Mouse (Mus musculus): ENCODE measurements around the gene Gp5.
A peak's percentile ranks its signal among the peaks of the same experiment; 100 is the strongest.

The Gp5 gene

GRCm38 (mm10) chr16:30278406-30278805, 32.2 kb downstream of the Gp5 start:
- no peak for DNase-seq

DNA sequence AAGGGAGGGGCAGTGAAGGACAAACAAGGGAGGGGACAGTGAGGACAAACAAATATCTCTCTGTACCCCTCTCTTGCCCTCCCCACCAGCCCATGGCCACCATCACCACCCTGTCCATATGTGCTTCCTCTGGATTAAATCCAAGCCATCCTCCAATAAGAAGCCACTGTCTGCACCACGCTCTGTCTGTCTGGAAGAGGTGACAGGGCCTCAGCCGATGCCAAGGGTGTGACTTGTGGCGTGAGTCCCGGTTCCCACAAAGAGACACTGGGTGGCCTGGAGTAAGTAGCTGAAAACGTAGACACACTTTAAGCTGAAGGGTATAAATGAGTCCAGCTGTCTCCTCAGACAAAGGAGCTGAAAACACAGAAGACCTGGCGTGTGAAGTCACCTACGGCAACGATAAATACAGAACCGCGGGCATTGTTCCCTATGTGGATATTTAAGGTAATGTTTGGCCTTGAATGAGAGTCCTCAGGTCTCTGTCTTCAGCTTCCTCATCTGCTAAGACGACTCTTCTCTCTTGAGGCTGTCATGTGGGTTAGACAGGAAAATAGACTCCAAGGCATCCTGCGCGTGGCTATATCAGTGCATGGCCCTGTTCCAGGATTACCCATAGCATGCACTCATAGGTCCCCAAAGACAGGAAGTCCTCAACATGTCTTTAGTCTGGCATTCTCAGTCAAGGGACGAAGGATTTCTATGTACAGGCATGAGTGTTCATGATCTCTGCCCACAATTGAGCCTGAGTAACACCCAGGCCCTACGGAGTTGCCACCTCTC, 34.8 kb downstream of the Gp5 start:
- no peak for DNase-seq

DNA sequence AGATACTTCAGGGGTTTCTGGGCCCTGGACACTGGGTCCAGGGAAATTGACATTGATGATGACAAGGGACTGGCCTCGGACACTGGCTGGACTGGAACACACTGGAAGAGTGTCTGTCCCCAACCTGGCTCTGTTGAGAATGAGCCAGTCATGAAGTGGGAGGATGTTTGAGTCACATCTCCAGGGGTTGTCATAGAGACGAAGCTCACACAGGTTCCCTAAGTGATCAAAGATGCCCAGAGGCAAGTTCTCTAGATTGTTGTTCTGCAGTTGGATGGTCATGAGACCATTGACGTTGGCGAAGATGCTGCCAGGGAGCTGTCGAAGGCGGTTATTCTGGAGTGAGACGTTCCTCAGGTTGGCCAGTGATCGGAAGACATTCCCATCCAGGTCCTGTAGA, 37.5 kb downstream of the Gp5 start:
- no peak for DNase-seq

DNA sequence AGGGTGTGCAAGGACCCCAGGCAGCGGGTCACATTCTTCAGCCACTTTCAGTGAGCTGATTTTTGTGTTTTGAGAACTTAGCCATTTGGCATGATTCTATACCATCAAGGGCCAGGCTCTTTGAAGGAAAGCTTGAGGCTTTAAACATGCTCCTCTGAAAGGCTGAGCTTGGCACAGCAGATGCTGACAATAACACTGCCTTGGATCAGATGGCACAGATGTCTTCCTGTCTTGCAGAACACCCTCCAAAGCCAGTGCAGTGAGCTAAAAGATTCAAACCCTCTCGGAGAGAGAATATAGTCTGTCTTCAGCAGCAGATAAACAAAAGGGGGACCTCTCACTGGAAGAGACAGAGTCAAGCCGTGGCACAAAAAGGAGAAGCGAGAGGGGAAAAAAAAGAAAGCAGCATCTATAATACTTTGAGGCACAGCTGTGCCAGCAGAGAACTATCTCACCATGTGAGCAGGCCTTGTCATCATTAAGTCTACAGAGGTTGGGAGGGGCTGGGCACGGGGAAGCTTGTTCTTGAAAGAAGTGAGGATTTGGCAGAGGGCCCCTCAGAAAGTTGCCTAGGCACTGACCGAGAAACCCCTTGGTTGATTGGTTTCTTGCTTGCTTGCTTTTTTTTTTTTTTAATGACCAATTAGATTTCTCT, 38.5 kb downstream of the Gp5 start:
- no peak for DNase-seq

DNA sequence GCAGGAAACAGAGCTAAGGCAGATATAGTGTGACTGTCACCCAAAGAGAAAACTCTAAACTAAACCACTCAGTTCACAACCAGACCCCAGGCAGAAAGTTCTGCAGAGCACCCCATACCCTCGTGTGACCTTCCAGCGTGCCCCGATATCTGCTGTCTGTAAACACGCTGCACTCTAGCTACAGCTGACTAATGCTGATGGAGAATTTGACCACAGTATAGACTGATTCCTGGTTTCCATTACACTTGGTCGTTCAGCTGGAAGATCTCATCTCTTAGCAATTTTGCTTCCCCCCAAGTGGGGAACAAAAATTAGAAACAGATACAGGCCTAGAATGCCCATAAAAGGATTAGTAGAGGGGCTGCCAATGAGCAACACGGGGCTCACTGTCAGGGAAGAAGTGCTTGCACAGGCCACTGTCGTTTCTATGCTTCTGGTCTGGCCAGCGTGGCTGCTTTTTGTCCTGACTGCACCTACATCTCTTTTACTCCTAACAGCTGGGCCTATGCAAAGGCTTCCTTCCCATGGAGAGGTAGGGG, 39.3 kb downstream of the Gp5 start:
- DNase-seq: no peak

GRCm38 (mm10) chr16:30267359-30267758, 43.2 kb downstream of the Gp5 start, which contains the start of gene Cpn2:
Cpn2 (minus strand) TSS chr16:30267499.
- DNase-seq: no peak

GRCm38 (mm10) chr16:30266561-30266960, 44.0 kb downstream of the Gp5 start:
- DNase-seq: no peak

DNA sequence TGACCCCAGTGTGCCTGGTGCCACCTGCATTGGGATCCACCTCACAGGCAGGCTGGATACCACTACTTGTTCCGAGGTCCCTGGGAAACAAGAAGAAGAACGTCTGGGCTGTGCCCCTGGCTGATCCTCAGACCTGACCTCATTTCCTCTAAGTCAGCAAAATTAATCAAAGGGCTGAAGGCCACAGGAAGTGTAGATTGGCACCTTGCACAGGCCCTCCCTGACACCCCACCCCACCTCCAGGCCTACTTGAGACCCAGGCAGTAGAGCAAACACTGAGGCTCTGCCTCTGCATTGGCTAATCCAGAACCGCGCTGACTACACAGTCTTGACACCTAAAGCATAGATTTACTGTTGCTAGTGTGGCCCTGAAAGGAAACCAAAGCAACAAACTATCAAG, 45.0 kb downstream of the Gp5 start:
- no peak for DNase-seq

DNA sequence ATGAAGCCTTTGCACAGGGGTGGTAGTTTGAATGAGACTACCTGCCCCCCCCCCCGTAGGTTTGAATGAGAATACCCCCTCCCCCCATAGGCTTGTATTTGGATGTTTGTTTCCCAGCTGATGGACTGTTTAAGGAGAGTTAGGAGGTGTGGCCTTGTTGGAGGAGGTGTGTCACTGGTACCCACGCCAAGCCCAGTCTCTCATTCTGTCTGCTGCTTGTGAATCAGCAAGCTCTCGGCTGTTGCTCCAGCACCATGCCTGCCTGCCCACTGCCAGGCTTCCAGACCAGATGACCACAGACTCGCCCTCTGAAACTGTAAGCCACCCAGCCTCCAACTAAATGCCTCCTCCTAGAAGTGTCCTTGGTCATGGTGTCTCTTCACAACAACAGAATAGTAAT, 47.4 kb downstream of the Gp5 start:
- DNase-seq: no peak

- DNase-seq: peak; percentile 81
These were observed 47.9 kb downstream of the Gp5 start for GRCm38 (mm10) chr16:30262664-30263063.

DNA sequence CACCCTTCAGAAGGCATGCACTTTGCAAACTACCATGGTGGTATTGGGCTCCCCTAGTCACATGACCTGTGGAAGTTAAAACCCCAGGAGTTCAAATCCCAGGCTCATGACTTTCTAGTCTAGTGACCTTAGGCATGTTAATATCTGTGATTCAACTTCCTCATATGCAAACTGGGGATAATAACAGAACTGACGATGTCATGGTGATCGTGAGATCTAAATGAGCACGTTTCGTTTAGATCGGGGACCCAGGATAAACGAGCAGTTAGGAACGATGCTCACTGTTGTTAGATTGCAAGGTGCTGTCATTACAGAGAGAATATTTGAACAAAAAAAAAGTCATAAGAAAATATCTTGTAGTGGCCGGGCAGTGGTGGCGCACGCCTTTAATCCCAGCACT, 48.4 kb downstream of the Gp5 start:
- DNase-seq: no peak

GRCm38 (mm10) chr16:30261341-30261740, 49.2 kb downstream of the Gp5 start:
- DNase-seq: no peak

GRCm38 (mm10) chr16:30260012-30260635, 50.5 kb downstream of the Gp5 start:
- DNase-seq: no peak

GRCm38 (mm10) chr16:30259444-30259843, 51.1 kb downstream of the Gp5 start:
- no peak for DNase-seq

DNA sequence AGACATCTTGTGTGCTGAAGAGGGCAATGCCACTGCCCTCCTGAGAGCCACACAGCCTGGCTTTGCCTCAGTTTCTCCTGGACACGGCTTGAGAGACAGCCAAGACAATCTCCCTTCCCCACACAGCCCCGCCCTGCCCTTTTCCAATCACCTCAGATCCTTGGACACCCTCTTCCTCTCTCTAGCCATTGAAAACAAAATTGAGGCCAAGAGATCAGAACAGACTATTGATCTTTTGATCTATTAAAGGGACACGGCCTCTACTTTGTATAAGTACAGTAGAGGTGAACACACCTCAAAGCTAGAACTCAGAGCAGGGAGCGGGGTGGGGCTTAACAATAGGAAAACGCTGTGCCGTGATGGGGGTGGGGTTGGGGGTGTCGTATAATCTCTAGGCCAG, 52.1 kb downstream of the Gp5 start:
- no peak for DNase-seq

- DNase-seq: no peak
These were observed 52.9 kb downstream of the Gp5 start for GRCm38 (mm10) chr16:30257718-30258117.

Data from lung, postnatal 14 days (tissue).